ENCODE assay signal across 17 mouse cellular contexts in the genomic region with DNA sequence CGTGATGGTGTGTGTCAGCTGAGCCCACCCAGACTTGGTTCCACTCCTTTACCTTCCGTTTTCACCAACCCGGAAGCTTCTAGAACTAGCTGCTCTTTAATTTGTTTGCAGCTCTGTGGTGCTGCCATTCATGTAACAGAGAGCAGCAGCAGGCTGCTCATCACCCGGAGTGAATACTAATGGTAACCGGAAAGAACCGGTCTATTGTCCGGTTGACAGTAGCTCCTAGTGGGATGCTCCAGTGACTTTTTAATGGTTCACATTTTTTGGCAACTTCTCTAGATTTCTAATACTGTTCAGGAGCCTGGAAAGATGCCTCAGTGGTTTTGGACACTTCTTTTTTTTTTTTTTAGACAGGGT. TPM values are rescaled to one million over a fixed set of nuclear protein-coding genes. Genes with fewer than 3 reads are reported as not detected.
DNase-seq lines count a peak whose midpoint lies in the region; ATAC-seq and TF ChIP-seq lines count a peak whose summit lies in the region.
"Had no signal": no experiment of that assay in that cellular context is flagged by ENCODE, and none has a peak within 500 bp of the region (broad histone marks: within the 10 kb centered on the region; RNA-seq: fewer than 3 reads in every experiment).

No protein-coding gene starts in this region.

- WGBS in forebrain, embryonic 15.5 days, result 65% methylated on average over 7 of the region's 7 CpGs
- WGBS in forebrain, embryonic 14.5 days, result 79% methylated on average over 7 of the region's 7 CpGs
- WGBS in hindbrain, embryonic 15.5 days, result 43% methylated on average over 7 of the region's 7 CpGs
- 57% methylated on average over 7 of the region's 7 CpGs for WGBS in neural tube, embryonic 13.5 days

- H3K9ac ChIP-seq in forebrain, embryonic 15.5 days (replicated peaks), result no peak overlapping the region
- no peak overlapping the region for H3K9ac ChIP-seq in forebrain, embryonic 14.5 days (ENCODE audit: low read length)
- H3K9ac ChIP-seq in hindbrain, embryonic 15.5 days, result no peak overlapping the region
- H3K9ac ChIP-seq in neural tube, embryonic 13.5 days, result no peak overlapping the region
- H3K9ac ChIP-seq: embryonic facial prominence, embryonic 12.5 days had no signal

- H3K27ac ChIP-seq in forebrain, embryonic 15.5 days (replicated peaks), result peak overlapping the region; percentile 51
- no peak overlapping the region for H3K27ac ChIP-seq in forebrain, embryonic 14.5 days (ENCODE audit: low read depth, low read length)
- H3K27ac ChIP-seq in left cerebral cortex, adult 2 months, result peak overlapping the region; percentile 17; the same call in 1 of the 2 replicates
- H3K27ac ChIP-seq in hindbrain, embryonic 15.5 days (replicated peaks), result peak overlapping the region; percentile 68
- peak overlapping the region; percentile 67 for H3K27ac ChIP-seq in neural tube, embryonic 13.5 days (replicated peaks)
- H3K27ac ChIP-seq: embryonic facial prominence, embryonic 12.5 days; heart, adult 2 months had no signal

- H3K4me2 ChIP-seq in forebrain, embryonic 15.5 days (replicated peaks), result no peak overlapping the region
- H3K4me2 ChIP-seq in forebrain, embryonic 14.5 days (ENCODE audit: low read length), result no peak overlapping the region
- H3K4me2 ChIP-seq in hindbrain, embryonic 15.5 days, result peak overlapping the region; percentile 22
- H3K4me2 ChIP-seq in neural tube, embryonic 13.5 days, result 0 out of 2 replicates have a peak overlapping the region, but pooled peaks have one; percentile 4
- H3K4me2 ChIP-seq: embryonic facial prominence, embryonic 12.5 days had no signal

- H3K4me1 ChIP-seq in forebrain, embryonic 15.5 days, result peaks cover 7% of the 10 kb centered on the region
- H3K4me1 ChIP-seq in forebrain, embryonic 14.5 days (ENCODE audit: control insufficient read depth, insufficient read depth, low read length), result no peaks in the 10 kb centered on the region
- peaks cover 10% of the 10 kb centered on the region; the same call in 1 of the 2 replicates for H3K4me1 ChIP-seq in hindbrain, embryonic 15.5 days (replicated peaks)
- H3K4me1 ChIP-seq in neural tube, embryonic 13.5 days (replicated peaks), result peaks cover 6% of the 10 kb centered on the region; the same call in 1 of the 2 replicates
- H3K4me1 ChIP-seq: embryonic facial prominence, embryonic 12.5 days had no signal

- H3K27me3 ChIP-seq in forebrain, embryonic 15.5 days, result no peaks in the 10 kb centered on the region
- no peaks in the 10 kb centered on the region for H3K27me3 ChIP-seq in forebrain, embryonic 14.5 days (replicated peaks; ENCODE audit: control insufficient read depth, insufficient read depth, low read length)
- no peaks in the 10 kb centered on the region for H3K27me3 ChIP-seq in hindbrain, embryonic 15.5 days
- no peaks in the 10 kb centered on the region for H3K27me3 ChIP-seq in neural tube, embryonic 13.5 days
- H3K27me3 ChIP-seq: embryonic facial prominence, embryonic 12.5 days had no signal

- no peak; the same call in 1 of the 2 replicates for ATAC-seq in forebrain, embryonic 15.5 days (replicated peaks)
- no peak for ATAC-seq in forebrain, embryonic 14.5 days
- no peak for ATAC-seq in hindbrain, embryonic 15.5 days (ENCODE audit: low FRiP score, low read depth)
- peak; percentile 66 for ATAC-seq in neural tube, embryonic 13.5 days (ENCODE audit: low read depth)

- TF ChIP-seq CTCF in left cerebral cortex, adult 2 months (IDR thresholded peaks at IDR 0.05), result no peak

- no peaks in the 10 kb centered on the region for H3K9me3 ChIP-seq in forebrain, embryonic 15.5 days
- no peaks in the 10 kb centered on the region for H3K9me3 ChIP-seq in forebrain, embryonic 14.5 days (replicated peaks; ENCODE audit: control insufficient read depth, low read length)
- no peaks in the 10 kb centered on the region for H3K9me3 ChIP-seq in hindbrain, embryonic 15.5 days
- H3K9me3 ChIP-seq in neural tube, embryonic 13.5 days, result no peaks in the 10 kb centered on the region; the same call in 1 of the 2 replicates
- H3K9me3 ChIP-seq: embryonic facial prominence, embryonic 12.5 days had no signal

- H3K4me3 ChIP-seq in forebrain, embryonic 15.5 days, result no peak overlapping the region
- H3K4me3 ChIP-seq in forebrain, embryonic 14.5 days (ENCODE audit: low read depth, low read length), result no peak overlapping the region
- H3K4me3 ChIP-seq in left cerebral cortex, adult 2 months, result no peak overlapping the region
- H3K4me3 ChIP-seq in hindbrain, embryonic 15.5 days, result no peak overlapping the region
- H3K4me3 ChIP-seq in neural tube, embryonic 13.5 days, result no peak overlapping the region
- H3K4me3 ChIP-seq: embryonic facial prominence, embryonic 12.5 days; heart, adult 2 months had no signal

- no peaks in the 10 kb centered on the region for H3K36me3 ChIP-seq in forebrain, embryonic 15.5 days
- no peaks in the 10 kb centered on the region for H3K36me3 ChIP-seq in forebrain, embryonic 14.5 days (ENCODE audit: control insufficient read depth, insufficient read depth, low read length)
- no peaks in the 10 kb centered on the region for H3K36me3 ChIP-seq in hindbrain, embryonic 15.5 days
- no peaks in the 10 kb centered on the region for H3K36me3 ChIP-seq in neural tube, embryonic 13.5 days
- H3K36me3 ChIP-seq: embryonic facial prominence, embryonic 12.5 days had no signal

- no peak for DNase-seq in forebrain, embryonic 14.5 days (ENCODE audit: low spot score)
- DNase-seq in left cerebral cortex, adult 2 months (ENCODE audit: extremely low spot score in 1 of 2, low spot score in 2 of 2), result no peak
- no peak for DNase-seq in left cerebral cortex, postnatal 25 days (ENCODE audit: low spot score in 2 of 2)
- no peak for DNase-seq in spleen, postnatal 4 days (ENCODE audit: low spot score in 2 of 2)
- no peak for DNase-seq in cerebellum, postnatal 10 days

- intact Hi-C loops in left cerebral cortex, adult 2 months (cut with DNase I), result loop anchor here (2.0 kb wide), 1 partner anchor 44 kb away; no protein-coding TSS in a partner anchor
- intact Hi-C loops in left cerebral cortex, postnatal 25 days (cut with DNase I), result loop anchor here (1.0 to 2.0 kb wide), 2 partner anchors 44 to 76 kb away; partner anchors contain the start of gene Vars2

RNA-seq across cellular contexts. Expression of gene Sfta2, which starts 10.2 kb away (rescaled TPM):
- polyA plus RNA-seq in forebrain, embryonic 15.5 days (2015; fragmentation: Nextera tagmentation; extraction: Ambion mirVana), result not detected in 2 replicates
- polyA plus RNA-seq in forebrain, embryonic 14.5 days (2014; fragmentation: Nextera tagmentation; extraction: Ambion mirVana), result 0.51 TPM in 1 of 2 replicates, not detected in the other
- not detected for total RNA-seq in left cerebral cortex, adult 2 months (2021)
- not detected for total RNA-seq in left cerebral cortex, postnatal 25 days (2021)
- 0.44 and 0.59 TPM in 2 replicates for polyA plus RNA-seq in hindbrain, embryonic 15.5 days (2015; fragmentation: Nextera tagmentation; extraction: Ambion mirVana)
- not detected in 2 replicates for polyA plus RNA-seq in neural tube, embryonic 13.5 days (2015; fragmentation: Nextera tagmentation; extraction: Ambion mirVana)
- total RNA-seq: CH12.LX; gastrocnemius, adult 8-10 months; heart, adult 2 months; layer of hippocampus, adult 8-10 months; left cerebral cortex, postnatal 10 days had no signal
- polyA plus RNA-seq: embryonic facial prominence, embryonic 12.5 days; heart, postnatal 0 days; inflammation-experienced regulatory T-cells, adult 6 months had no signal

RNA-seq across cellular contexts. Expression of gene 2300002M23Rik, which starts 23.9 kb away (rescaled TPM):
- not detected in 2 replicates for polyA plus RNA-seq in forebrain, embryonic 15.5 days (2015; fragmentation: Nextera tagmentation; extraction: Ambion mirVana)
- not detected in 2 replicates for polyA plus RNA-seq in forebrain, embryonic 14.5 days (2014; fragmentation: Nextera tagmentation; extraction: Ambion mirVana)
- not detected for total RNA-seq in left cerebral cortex, adult 2 months (2021)
- total RNA-seq in left cerebral cortex, postnatal 25 days (2021), result not detected
- not detected in 2 replicates for polyA plus RNA-seq in hindbrain, embryonic 15.5 days (2015; fragmentation: Nextera tagmentation; extraction: Ambion mirVana)
- not detected in 2 replicates for polyA plus RNA-seq in neural tube, embryonic 13.5 days (2015; fragmentation: Nextera tagmentation; extraction: Ambion mirVana)
- total RNA-seq: CH12.LX; gastrocnemius, adult 8-10 months; heart, adult 2 months; layer of hippocampus, adult 8-10 months; left cerebral cortex, postnatal 10 days had no signal
- polyA plus RNA-seq: embryonic facial prominence, embryonic 12.5 days; heart, adult 2 months; heart, postnatal 0 days; inflammation-experienced regulatory T-cells, adult 6 months; kidney, embryonic 16.5 days had no signal

RNA-seq across cellular contexts. Expression of gene Gm9573, which starts 35.2 kb away (rescaled TPM):
- polyA plus RNA-seq in forebrain, embryonic 15.5 days (2015; fragmentation: Nextera tagmentation; extraction: Ambion mirVana), result not detected in 2 replicates
- polyA plus RNA-seq in forebrain, embryonic 14.5 days (2014; fragmentation: Nextera tagmentation; extraction: Ambion mirVana), result not detected in 2 replicates
- not detected for total RNA-seq in left cerebral cortex, adult 2 months (2021)
- total RNA-seq in left cerebral cortex, postnatal 25 days (2021), result not detected
- polyA plus RNA-seq in hindbrain, embryonic 15.5 days (2015; fragmentation: Nextera tagmentation; extraction: Ambion mirVana), result not detected in 2 replicates
- polyA plus RNA-seq in neural tube, embryonic 13.5 days (2015; fragmentation: Nextera tagmentation; extraction: Ambion mirVana), result not detected in 2 replicates
- total RNA-seq: CH12.LX; gastrocnemius, adult 8-10 months; heart, adult 2 months; layer of hippocampus, adult 8-10 months; left cerebral cortex, postnatal 10 days had no signal
- polyA plus RNA-seq: embryonic facial prominence, embryonic 12.5 days; heart, adult 2 months; heart, postnatal 0 days; inflammation-experienced regulatory T-cells, adult 6 months; kidney, embryonic 16.5 days had no signal

RNA-seq across cellular contexts. Expression of gene Cdsn, which starts 39.3 kb away (rescaled TPM):
- 0.06 and 0.11 TPM in 2 replicates for polyA plus RNA-seq in forebrain, embryonic 15.5 days (2015; fragmentation: Nextera tagmentation; extraction: Ambion mirVana)
- polyA plus RNA-seq in forebrain, embryonic 14.5 days (2014; fragmentation: Nextera tagmentation; extraction: Ambion mirVana), result 0.06 TPM in 1 of 2 replicates, not detected in the other
- 1 to 10 TPM in 1 of 2 experiments, under 1 TPM in 1; 0.87 to 1.5 TPM for total RNA-seq in left cerebral cortex, adult 2 months (2021)
- total RNA-seq in left cerebral cortex, postnatal 25 days (2021), result 1 to 10 TPM; 1.1 to 1.3 TPM
- polyA plus RNA-seq in hindbrain, embryonic 15.5 days (2015; fragmentation: Nextera tagmentation; extraction: Ambion mirVana), result 0.14 and 0.22 TPM in 2 replicates
- not detected in 2 replicates for polyA plus RNA-seq in neural tube, embryonic 13.5 days (2015; fragmentation: Nextera tagmentation; extraction: Ambion mirVana)
- polyA plus RNA-seq: inflammation-experienced regulatory T-cells, adult 6 months had no signal

RNA-seq across cellular contexts. Expression of gene Mucl3, which starts 52.3 kb away (rescaled TPM):
- polyA plus RNA-seq in forebrain, embryonic 15.5 days (2015; fragmentation: Nextera tagmentation; extraction: Ambion mirVana), result not detected in 2 replicates
- not detected in 2 replicates for polyA plus RNA-seq in forebrain, embryonic 14.5 days (2014; fragmentation: Nextera tagmentation; extraction: Ambion mirVana)
- not detected for total RNA-seq in left cerebral cortex, adult 2 months (2021)
- total RNA-seq in left cerebral cortex, postnatal 25 days (2021), result not detected
- polyA plus RNA-seq in hindbrain, embryonic 15.5 days (2015; fragmentation: Nextera tagmentation; extraction: Ambion mirVana), result 0.17 TPM in 1 of 2 replicates, not detected in the other
- 0.18 and 0.24 TPM in 2 replicates for polyA plus RNA-seq in neural tube, embryonic 13.5 days (2015; fragmentation: Nextera tagmentation; extraction: Ambion mirVana)
- total RNA-seq: gastrocnemius, adult 8-10 months; heart, adult 2 months; layer of hippocampus, adult 8-10 months; left cerebral cortex, postnatal 10 days had no signal
- polyA plus RNA-seq: heart, adult 2 months; heart, postnatal 0 days had no signal

Comparison
In these comparisons a context has a peak if more than half of its experiments do, and no peak if none do; other contexts are left out.
1. H3K4me2 ChIP-seq: peak in hindbrain, embryonic 15.5 days (single experiment) and neural tube, embryonic 13.5 days (single experiment); none in forebrain, embryonic 15.5 days (single experiment) and forebrain, embryonic 14.5 days (single experiment).